Mouse (Mus musculus) urinary bladder, postnatal 4 days (tissue): ENCODE data around the gene Themis2.

Source experiments
- DNase-seq, 2 experiments: peaks; one replicate each; pipeline ENCODE4 v3.0.0; 2021 to 2022; ENCODE audit warnings: low spot score in 2 of 2

Gene Themis2

GRCm38 (mm10) chr4:132796196-132796886, at the start of gene Themis2:
Themis2 (minus strand) TSS chr4:132796387.
- DNase-seq = peak; percentile 43 to 82

- no peak for DNase-seq
These were observed 47.5 kb upstream of the Themis2 start for GRCm38 (mm10) chr4:132843705-132844071.

DNA sequence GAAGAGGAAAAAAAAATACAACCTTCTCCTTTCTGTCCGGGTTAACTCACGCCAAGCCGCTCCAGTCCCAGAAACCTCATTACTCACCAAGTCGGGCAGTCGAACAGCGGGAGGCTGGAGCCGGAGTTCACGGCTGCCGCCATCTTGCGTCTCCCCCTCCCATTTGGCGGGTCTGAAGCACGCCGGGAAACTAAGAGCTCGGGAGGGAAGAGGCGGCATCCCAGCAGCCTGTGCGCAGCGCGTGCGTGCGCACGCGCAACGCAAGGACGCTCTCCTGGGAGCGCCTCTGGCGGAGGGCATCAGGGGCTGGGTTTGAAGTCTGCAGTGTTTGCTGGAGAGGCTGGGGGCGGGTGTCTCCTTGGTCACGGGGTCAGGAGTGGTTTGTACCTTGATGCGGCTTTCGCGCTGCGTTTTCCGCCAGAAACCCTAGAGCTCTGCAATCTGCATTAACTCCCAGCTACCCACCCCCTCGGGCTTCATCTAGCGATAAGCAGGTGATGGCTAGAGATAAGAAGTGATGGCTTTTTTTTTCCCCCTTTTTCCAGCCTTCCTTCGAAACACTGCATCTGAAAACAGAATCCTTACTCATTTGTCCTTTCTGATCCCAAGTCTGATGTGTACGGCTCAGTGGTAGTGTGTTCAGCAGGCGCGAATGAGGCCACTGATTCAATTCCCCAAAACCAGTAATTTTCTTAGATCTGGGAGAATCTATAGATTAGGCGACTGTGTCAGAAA, 47.0 kb upstream of the Themis2 start, which contains the start of gene Ppp1r8:
TSS of gene Ppp1r8 (minus strand) at position 200 of the 735 bp plus-strand sequence.
- peak; percentile 88 to 90 for DNase-seq

DNA sequence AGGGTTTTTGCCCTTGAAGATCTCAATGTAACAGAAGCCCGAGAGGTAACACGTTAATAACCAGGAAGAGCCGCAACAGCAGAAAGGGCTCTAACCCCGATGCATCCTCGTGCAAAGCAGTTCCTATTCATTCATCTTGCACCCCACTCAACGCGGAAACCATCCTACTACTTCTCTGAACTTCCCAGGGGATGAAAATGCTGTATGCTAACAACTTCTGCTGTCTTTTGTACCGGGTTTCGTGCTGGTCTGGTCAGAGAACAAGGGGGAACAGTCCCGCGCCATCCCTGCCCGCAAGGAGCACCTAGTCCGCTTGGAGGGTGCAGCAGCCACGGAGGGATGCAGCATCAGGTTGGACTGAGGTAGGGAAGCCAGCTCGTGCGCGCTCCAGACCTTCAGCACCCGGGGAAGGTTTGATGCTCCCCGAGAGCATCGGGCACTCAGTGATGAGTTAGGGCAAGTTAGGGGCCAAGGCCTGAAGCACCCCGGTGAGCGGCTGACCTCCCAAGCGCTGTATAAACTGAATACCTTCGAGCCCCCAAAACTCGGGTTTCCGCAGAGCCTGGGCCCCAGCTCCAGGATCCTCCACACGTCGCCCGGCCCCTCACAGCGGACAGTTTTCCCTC, 46.2 kb upstream of the Themis2 start:
- DNase-seq = no peak

DNA sequence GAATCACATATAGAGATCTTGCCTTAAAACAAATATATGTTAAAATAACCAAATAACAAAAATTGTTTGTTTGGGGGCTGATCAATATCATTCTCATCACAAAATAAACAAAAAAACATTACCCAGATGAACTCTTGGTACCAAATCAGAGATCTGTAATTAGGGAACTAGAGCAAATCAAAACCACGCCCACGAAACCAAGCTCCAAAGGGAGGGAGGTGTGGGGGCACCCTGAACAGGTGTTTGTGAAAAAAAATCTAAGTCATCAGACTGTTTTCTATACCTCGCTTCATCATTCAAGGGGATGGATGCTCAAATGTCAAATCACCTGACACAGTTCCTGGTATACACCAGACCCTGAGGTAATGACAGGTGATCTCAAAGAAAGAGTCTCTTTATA, 45.3 kb upstream of the Themis2 start:
- no peak for DNase-seq

DNA sequence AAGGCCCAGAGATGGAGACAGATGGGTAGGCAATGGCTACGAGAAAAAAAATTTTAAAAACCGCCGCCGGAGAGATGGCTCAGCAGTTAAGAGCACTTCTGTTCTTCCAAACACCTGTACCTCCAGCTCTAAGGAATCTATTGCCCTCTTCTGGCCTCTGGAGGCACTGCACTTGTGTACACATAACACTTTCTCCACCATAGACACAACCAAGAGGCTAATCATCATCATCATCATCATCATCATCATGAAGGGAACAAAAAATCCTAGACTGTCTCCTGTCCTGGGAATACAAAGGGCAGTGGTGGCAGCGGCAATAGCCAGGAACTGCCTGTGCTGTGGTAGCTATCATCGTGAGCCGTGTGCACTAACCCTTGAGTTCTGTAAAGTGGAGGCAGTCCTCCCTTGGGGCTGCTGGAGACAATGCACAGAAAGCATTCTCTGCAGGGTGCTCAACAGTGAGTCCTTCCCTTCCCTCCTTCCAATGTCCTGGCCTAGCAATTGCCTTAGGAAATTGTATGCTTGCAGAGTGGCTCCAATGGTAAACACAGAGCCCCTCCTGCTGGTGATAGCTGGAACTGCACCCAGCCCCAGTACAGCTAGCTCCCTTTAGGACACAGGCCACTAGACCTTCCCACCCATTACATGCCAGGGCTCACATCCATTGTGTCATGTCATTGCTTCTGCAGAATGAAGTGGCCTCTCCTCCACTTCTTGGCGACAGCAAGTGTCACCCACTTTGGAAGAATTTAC, 27.6 kb upstream of the Themis2 start:
- DNase-seq = peak; percentile 52 to 70

DNA sequence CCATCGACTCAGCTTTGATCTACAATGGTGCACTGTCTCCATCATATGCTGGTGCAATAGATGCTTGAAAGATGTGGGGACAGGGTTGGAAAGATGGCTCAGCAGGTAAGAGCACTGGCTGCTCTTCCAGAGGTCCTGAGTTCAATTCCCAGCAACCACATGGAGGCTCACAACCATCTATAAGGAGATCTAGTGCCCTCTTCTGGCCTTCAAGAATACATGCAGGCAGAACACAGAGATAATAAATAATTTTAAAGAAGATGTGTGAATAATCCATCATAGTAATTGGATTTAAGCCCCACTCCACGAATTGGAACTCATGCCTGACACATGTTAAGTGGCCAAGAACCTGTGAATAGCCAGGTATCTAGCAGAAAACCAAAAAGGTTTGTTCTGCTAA, 22.3 kb upstream of the Themis2 start:
- no peak for DNase-seq

GRCm38 (mm10) chr4:132816855-132817254, 20.7 kb upstream of the Themis2 start:
- DNase-seq = no peak

- DNase-seq = no peak
These were observed 20.2 kb upstream of the Themis2 start for GRCm38 (mm10) chr4:132816404-132816803.

DNA sequence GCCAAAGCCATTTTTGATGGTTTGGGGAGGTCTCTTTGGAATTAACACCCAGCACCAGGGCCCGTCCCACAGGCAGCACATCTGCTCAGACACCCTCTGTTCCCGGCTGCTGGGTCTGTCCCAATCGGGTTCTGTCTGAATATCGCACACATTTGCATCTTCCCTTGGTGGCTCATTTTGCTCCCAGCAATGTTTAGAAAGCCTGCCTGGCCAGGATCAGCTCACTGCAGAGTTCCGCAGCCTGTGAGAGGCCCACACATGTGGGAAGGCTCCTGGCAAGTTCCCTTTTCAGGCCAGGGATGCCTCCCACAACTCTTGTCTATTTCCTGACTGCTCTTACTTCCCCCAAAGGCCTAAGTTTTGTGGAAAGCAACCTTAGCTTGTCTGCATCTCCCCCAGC, 13.4 kb upstream of the Themis2 start:
- no peak for DNase-seq

DNA sequence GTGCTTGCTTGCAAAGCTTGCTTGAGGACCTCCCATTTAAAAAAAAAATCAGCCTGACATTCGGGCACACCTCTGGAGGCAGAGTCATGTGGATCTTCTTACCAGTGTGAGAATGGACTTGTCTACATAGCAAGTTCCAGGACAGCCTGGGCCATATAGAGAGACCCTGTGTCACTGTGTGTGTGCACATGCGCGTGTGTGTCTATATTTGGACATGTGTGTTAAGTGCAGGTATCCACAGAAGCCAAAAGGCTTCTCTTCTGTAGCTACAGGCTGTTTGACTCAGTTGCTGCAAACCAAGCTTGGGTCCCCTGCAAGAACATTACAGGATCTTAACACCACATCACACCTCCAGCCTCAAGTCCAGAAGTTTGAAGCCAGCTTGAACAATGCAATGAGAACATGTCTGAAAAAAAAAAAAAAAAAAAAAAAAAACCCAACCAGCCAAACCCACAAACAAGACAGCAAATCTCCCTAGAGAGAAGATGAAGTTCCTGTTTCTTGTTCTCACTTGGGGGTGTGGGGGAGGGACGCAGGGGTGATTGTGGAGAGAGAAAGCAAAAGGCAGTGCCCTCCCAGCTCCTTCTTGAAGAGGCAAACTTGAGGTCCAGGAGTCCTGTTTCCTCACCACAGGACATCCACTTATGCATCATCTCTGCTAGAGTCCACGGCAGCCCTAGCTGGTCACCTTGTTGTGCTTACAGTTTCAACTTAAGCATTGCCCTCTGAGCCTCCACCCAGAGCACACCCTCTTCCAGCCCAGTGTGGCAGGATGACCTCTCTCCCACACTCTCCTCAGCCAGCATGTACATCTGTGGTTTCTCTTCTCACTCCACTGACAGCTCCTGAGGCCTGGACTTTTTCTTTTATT, 11.8 kb upstream of the Themis2 start:
- no peak for DNase-seq

DNA sequence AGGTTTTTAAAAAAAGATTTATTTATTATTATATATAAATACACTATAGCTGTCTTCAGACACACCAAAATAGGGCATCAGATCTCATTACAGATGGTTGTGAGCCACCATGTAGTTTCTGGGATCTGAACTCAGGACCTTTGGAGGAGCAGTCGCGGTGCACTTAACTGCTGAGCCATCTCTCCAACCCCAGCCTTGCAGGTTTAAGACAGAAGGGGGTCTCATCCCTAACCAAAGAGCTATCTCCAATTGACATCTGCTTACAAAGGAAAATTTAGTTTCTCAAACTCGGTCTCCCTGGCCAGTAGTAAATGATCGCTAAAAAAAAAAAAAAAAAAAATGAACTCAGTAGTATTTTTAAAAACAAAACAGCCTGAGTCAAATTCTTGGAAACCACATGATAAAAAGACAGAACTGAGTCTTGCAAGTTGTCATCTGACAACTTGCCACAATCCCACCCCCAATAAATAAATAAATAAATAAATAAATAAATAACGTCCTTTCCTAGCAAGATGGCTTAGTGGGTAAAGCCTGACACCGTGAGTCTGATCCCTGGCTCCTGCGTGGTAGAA, 10.5 kb upstream of the Themis2 start:
- DNase-seq = no peak

DNA sequence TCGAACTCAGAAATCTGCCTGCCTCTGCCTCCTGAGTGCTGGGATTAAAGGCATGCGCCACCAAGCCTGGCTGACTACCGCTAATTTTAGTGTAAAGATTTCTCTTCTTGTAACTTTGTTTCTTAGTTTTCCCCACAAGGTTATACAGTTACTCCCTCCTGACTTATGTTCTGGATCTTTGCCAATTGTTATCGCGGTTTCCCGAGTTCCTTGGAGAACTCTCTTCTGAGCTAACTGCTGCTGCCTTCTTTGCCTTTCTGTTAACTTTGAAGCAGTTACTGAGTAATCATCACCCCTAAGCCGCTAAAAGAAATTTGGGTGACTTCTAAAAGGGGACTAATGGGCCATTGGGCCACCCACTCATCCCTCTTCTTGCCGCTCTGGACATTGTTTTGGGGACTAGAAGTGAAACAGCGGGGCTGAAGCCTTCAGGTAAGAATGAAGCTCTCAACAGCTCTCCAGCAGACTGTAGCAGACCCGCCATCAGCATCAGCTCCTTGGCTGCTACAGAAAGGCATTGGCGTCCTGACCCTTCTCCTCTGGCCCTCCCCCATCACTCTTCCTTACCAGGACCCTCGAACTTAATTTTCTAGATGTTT, 9.5 kb upstream of the Themis2 start:
- no peak for DNase-seq

DNA sequence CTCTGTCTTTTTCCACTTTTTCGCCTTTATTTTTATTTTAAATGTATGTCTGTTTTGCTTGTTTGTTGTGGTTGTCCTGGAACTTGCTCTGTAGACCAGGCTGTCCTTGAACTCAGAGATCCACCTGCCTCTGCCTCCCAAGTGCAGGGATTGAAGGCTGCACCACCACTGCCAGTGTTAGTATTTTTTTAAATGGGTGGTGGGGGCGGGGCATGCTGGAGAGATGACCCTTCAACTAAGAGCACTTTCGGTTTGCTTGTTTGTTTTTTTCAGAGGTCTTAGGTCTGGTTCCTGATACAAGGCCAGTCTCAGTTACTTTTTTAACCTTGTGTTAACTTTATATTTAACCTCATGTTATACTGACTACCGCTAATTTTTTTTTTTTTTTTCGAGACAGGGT, 9.0 kb upstream of the Themis2 start:
- no peak for DNase-seq

DNA sequence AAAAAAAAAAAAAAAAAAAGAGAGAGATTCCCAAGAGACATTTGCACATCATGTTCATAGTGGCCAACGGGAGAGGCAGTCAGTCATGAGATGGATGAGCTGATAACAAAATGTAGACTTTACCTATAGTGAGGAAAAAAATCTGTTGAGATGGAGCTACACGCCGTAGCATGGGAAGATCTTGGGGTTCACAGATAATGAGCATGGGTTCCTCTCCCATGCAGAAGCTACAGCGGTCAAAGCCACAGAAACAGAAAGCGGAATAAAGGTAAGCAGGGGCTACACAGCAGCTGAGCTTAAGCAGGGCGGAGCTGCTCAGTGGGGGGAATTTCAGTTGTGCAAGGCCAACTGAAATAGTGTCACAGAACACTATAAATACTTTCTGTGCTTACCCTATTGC, 8.1 kb upstream of the Themis2 start:
- DNase-seq = no peak

- DNase-seq = no peak
These were observed 7.7 kb upstream of the Themis2 start for GRCm38 (mm10) chr4:132803876-132804275.

- DNase-seq = no peak
These were observed 7.0 kb upstream of the Themis2 start for GRCm38 (mm10) chr4:132803212-132803611.

- no peak for DNase-seq
These were observed 6.0 kb upstream of the Themis2 start for GRCm38 (mm10) chr4:132802171-132802637.

DNA sequence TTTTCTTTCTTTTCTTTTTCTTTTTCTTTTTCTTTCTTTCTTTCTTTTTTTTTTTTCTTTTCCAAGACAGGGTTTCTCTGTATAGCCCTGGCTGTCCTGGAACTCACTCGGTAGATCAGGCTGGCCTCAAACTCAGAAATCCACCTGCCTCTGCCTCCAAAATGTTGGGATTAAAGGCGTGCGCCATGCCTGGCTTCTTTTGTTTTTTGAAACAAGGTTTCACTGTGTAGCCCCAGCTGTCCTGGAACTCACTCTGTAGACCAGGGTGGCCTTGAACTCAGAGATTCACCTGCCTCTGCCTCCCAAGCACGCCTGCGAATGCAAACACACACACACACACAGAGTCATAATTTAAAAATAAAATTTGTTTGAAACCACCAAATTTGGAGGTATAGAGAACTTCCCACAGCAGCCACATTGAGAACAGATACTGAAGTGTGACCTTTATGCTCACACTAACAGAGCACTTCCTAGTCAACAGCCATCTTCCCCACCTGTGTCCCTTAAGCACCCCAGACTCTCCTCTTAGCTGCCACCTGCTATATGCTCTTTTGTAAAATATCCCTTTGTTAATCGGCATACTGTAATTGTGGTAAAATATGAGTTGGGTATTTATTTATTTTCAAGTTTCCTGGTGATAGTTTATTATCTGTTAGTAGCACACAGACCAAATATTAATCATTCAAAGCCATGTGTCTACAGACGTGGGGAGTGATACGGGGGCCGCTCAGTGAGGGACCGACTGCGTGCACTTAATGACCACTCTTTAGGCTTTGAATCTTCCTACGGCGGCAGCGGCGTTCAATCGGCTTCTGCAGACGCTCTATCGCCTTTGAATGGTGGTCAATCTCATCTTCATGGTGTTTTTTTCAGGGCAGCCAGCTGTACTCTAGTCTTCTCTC, 5.2 kb upstream of the Themis2 start:
- no peak for DNase-seq
